Mouse (Mus musculus): Measurements from ENCODE around the gene 4930583I09Rik. TPM values are rescaled to one million over a fixed set of nuclear protein-coding genes. Genes with fewer than 3 reads are reported as not detected.

Gene 4930583I09Rik
- not detected in 2 replicates for polyA plus RNA-seq (2015; fragmentation: Nextera tagmentation; extraction: Ambion mirVana)

DNA sequence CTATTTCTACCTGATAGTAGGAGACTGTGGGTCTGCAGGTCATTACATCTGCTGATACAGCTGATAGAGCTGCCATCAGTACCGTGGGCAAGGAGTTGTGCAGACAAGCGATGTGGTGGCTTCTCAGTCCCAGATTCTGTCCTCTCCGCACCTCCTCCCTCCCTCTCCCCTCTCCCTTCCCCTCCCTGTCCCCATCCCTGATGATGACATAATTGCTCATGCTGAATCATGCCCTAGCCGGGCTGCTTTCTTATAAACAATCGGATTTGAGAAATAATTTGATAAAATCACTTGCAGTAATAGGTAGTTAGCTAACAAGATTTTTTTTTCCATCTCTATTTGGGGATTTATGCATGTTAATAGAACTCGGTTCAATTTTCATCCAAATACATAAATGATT lies at the start of gene 4930583I09Rik:
Gene 4930583I09Rik, minus strand, starts transcription at position 144 of the 400 bp plus-strand sequence.
- WGBS: 56% methylated on average over 6 of the region's 6 CpGs
- no peaks in the 10 kb centered on the region for H3K9me3 ChIP-seq (replicated peaks; ENCODE audit: control insufficient read depth, low read length)
- H3K4me2 ChIP-seq (ENCODE audit: low read depth, low read length): no peak within 1 kb of the TSS
- no peak for ATAC-seq (replicated peaks; ENCODE audit: extremely low read depth, insufficient read depth, low FRiP score)
- H3K4me3 ChIP-seq (ENCODE audit: low read length): no peak within 1 kb of the TSS
- H3K27ac ChIP-seq (ENCODE audit: low read length): no peak within 1 kb of the TSS
- no peaks in the 10 kb centered on the region for H3K27me3 ChIP-seq (ENCODE audit: control insufficient read depth, insufficient read depth, low read length)
- H3K9ac ChIP-seq (ENCODE audit: low read length): no peak within 1 kb of the TSS
- H3K36me3 ChIP-seq (ENCODE audit: control insufficient read depth, insufficient read depth): no peaks in the 10 kb centered on the region
- H3K4me1 ChIP-seq (ENCODE audit: control insufficient read depth, insufficient read depth, low read length): no peaks in the 10 kb centered on the region

DNA sequence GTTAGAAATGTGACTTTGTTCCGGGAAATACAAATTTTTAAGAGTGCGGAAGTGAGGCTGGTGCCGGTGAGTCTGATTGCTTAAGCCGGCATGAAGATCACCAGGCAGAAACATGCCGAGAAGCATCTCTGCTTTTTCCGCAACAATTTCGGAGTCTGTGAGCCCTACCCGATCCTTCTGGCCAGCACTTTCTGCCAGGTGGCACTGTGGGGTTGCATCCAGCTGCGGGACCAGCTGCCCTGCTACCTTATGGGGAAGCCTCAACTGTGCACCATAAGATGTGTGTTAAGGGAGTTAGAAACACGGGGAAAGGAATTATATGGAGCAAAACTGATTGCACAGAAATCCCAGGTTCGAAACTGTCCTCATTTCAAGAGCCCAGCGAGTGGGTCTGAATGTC lies 40.2 kb upstream of the 4930583I09Rik start:
- no peak overlapping the region for H3K4me3 ChIP-seq (ENCODE audit: low read length)
- no peaks in the 10 kb centered on the region for H3K9me3 ChIP-seq (replicated peaks; ENCODE audit: control insufficient read depth, low read length)
- H3K27me3 ChIP-seq (ENCODE audit: control insufficient read depth, insufficient read depth, low read length): no peaks in the 10 kb centered on the region; the same call in 1 of the 2 replicates
- no peak overlapping the region for H3K27ac ChIP-seq (ENCODE audit: low read length)
- no peak for ATAC-seq (replicated peaks; ENCODE audit: extremely low read depth, insufficient read depth, low FRiP score)
- WGBS: 82% methylated on average over 12 of the region's 12 CpGs
- H3K9ac ChIP-seq (ENCODE audit: low read length): no peak overlapping the region
- H3K36me3 ChIP-seq (ENCODE audit: control insufficient read depth, insufficient read depth): no peaks in the 10 kb centered on the region
- H3K4me2 ChIP-seq (ENCODE audit: low read depth, low read length): no peak overlapping the region
- no peaks in the 10 kb centered on the region for H3K4me1 ChIP-seq (ENCODE audit: control insufficient read depth, insufficient read depth, low read length)

- WGBS: 42% methylated on average over 4 of the region's 4 CpGs
Observed at GRCm38 (mm10) chr17:64873651-64874072, 37.8 kb upstream of the 4930583I09Rik start.

DNA sequence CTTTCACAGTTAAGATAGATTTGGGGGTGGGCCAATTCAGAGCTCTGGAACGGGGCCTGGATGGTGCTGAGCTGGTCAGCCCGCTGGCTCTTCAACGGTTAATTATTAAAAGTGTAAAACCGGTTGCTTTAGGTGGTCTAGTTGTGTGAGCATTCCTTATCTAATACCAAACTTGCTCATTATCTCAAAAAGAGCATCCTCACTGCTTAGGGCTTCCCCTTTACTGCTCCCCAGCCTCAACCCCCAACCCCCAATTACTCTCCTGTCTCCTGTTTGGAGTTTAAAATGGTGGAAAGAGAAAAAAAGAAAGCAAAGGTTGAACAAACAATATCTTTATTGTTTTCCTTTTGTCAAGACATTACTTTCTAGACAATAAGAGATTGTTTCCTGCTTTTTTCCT lies 27.9 kb upstream of the 4930583I09Rik start:
- Histone ChIP-seq H3K9ac (ENCODE audit: low read length) (no peak overlapping the region), H3K9me3 (replicated peaks; ENCODE audit: control insufficient read depth, low read length) (no peaks in the 10 kb centered on the region), H3K36me3 (ENCODE audit: control insufficient read depth, insufficient read depth) (no peaks in the 10 kb centered on the region), H3K4me1 (ENCODE audit: control insufficient read depth, insufficient read depth, low read length) (no peaks in the 10 kb centered on the region), H3K27me3 (ENCODE audit: control insufficient read depth, insufficient read depth, low read length) (no peaks in the 10 kb centered on the region), H3K4me3 (ENCODE audit: low read length) (no peak overlapping the region), H3K27ac (ENCODE audit: low read length) (no peak overlapping the region), H3K4me2 (ENCODE audit: low read depth, low read length) (no peak overlapping the region)
- 77% methylated on average over 4 of the region's 4 CpGs for WGBS
- ATAC-seq (replicated peaks; ENCODE audit: extremely low read depth, insufficient read depth, low FRiP score): no peak

More at GRCm38 (mm10) chr17:64873651-64874072, 37.8 kb upstream of the 4930583I09Rik start:
- Histone ChIP-seq H3K4me3 (ENCODE audit: low read length) (no peak overlapping the region), H3K27me3 (ENCODE audit: control insufficient read depth, insufficient read depth, low read length) (no peaks in the 10 kb centered on the region; the same call in 1 of the 2 replicates), H3K27ac (ENCODE audit: low read length) (no peak overlapping the region), H3K4me1 (ENCODE audit: control insufficient read depth, insufficient read depth, low read length) (no peaks in the 10 kb centered on the region), H3K9me3 (replicated peaks; ENCODE audit: control insufficient read depth, low read length) (no peaks in the 10 kb centered on the region), H3K9ac (ENCODE audit: low read length) (no peak overlapping the region), H3K4me2 (ENCODE audit: low read depth, low read length) (no peak overlapping the region), H3K36me3 (ENCODE audit: control insufficient read depth, insufficient read depth) (no peaks in the 10 kb centered on the region)
- ATAC-seq (replicated peaks; ENCODE audit: extremely low read depth, insufficient read depth, low FRiP score): no peak

- no peaks in the 10 kb centered on the region for H3K36me3 ChIP-seq (ENCODE audit: control insufficient read depth, insufficient read depth)
- no peak overlapping the region for H3K4me2 ChIP-seq (ENCODE audit: low read depth, low read length)
- no peaks in the 10 kb centered on the region for H3K4me1 ChIP-seq (ENCODE audit: control insufficient read depth, insufficient read depth, low read length)
- no peak overlapping the region for H3K27ac ChIP-seq (ENCODE audit: low read length)
- no peak overlapping the region for H3K4me3 ChIP-seq (ENCODE audit: low read length)
- WGBS: 55% methylated on average over 3 of the region's 3 CpGs
- no peaks in the 10 kb centered on the region for H3K27me3 ChIP-seq (ENCODE audit: control insufficient read depth, insufficient read depth, low read length)
- ATAC-seq (replicated peaks; ENCODE audit: extremely low read depth, insufficient read depth, low FRiP score): no peak
- no peaks in the 10 kb centered on the region; the same call in 1 of the 2 replicates for H3K9me3 ChIP-seq (replicated peaks; ENCODE audit: control insufficient read depth, low read length)
- H3K9ac ChIP-seq (ENCODE audit: low read length): no peak overlapping the region
Observed at GRCm38 (mm10) chr17:64860963-64861362, 25.1 kb upstream of the 4930583I09Rik start.

- Histone ChIP-seq H3K4me3 (ENCODE audit: low read length) (no peak overlapping the region), H3K9me3 (replicated peaks; ENCODE audit: control insufficient read depth, low read length) (no peaks in the 10 kb centered on the region; the same call in 1 of the 2 replicates), H3K27me3 (ENCODE audit: control insufficient read depth, insufficient read depth, low read length) (no peaks in the 10 kb centered on the region), H3K27ac (ENCODE audit: low read length) (no peak overlapping the region), H3K36me3 (ENCODE audit: control insufficient read depth, insufficient read depth) (no peaks in the 10 kb centered on the region), H3K9ac (ENCODE audit: low read length) (no peak overlapping the region), H3K4me1 (ENCODE audit: control insufficient read depth, insufficient read depth, low read length) (no peaks in the 10 kb centered on the region), H3K4me2 (ENCODE audit: low read depth, low read length) (no peak overlapping the region)
- ATAC-seq (replicated peaks; ENCODE audit: extremely low read depth, insufficient read depth, low FRiP score): no peak; the same call in 1 of the 2 replicates
- 67% methylated on average over 6 of the region's 6 CpGs for WGBS
Observed at GRCm38 (mm10) chr17:64858848-64859247, 23.0 kb upstream of the 4930583I09Rik start.

GRCm38 (mm10) chr17:64848031-64848430 lies 12.2 kb upstream of the 4930583I09Rik start:
- Histone ChIP-seq H3K27me3 (ENCODE audit: control insufficient read depth, insufficient read depth, low read length) (no peaks in the 10 kb centered on the region), H3K4me3 (ENCODE audit: low read length) (no peak overlapping the region), H3K9ac (ENCODE audit: low read length) (no peak overlapping the region), H3K4me2 (ENCODE audit: low read depth, low read length) (no peak overlapping the region), H3K4me1 (ENCODE audit: control insufficient read depth, insufficient read depth, low read length) (no peaks in the 10 kb centered on the region), H3K27ac (ENCODE audit: low read length) (no peak overlapping the region), H3K36me3 (ENCODE audit: control insufficient read depth, insufficient read depth) (no peaks in the 10 kb centered on the region), H3K9me3 (replicated peaks; ENCODE audit: control insufficient read depth, low read length) (no peaks in the 10 kb centered on the region)
- 70% methylated on average over 4 of the region's 4 CpGs for WGBS
- no peak for ATAC-seq (replicated peaks; ENCODE audit: extremely low read depth, insufficient read depth, low FRiP score)

DNA sequence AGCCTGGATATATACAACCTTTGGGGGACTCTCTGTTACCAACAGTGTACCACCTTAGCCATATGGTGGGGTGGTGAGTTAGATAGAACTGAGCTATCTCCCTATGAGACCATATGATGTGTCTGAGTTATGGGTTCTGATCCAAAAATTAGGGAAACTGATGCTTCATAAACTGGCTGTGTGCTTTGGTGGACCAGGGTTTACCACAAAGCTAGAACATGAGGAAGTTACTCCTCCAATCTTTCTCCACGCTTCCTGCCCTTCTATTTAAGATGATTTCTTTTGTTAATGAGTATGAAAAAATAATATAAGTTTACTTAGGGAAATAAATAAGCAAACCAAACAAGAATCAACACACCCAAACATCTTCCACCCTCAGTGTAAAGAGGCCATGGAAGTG lies 10.8 kb upstream of the 4930583I09Rik start:
- Histone ChIP-seq H3K27me3 (ENCODE audit: control insufficient read depth, insufficient read depth, low read length) (no peaks in the 10 kb centered on the region), H3K9me3 (replicated peaks; ENCODE audit: control insufficient read depth, low read length) (no peaks in the 10 kb centered on the region), H3K4me1 (ENCODE audit: control insufficient read depth, insufficient read depth, low read length) (no peaks in the 10 kb centered on the region), H3K27ac (ENCODE audit: low read length) (no peak overlapping the region), H3K9ac (ENCODE audit: low read length) (no peak overlapping the region), H3K36me3 (ENCODE audit: control insufficient read depth, insufficient read depth) (no peaks in the 10 kb centered on the region), H3K4me3 (ENCODE audit: low read length) (no peak overlapping the region), H3K4me2 (ENCODE audit: low read depth, low read length) (no peak overlapping the region)
- WGBS: 76% methylated on average over 1 of the region's 1 CpGs
- no peak for ATAC-seq (replicated peaks; ENCODE audit: extremely low read depth, insufficient read depth, low FRiP score)

DNA sequence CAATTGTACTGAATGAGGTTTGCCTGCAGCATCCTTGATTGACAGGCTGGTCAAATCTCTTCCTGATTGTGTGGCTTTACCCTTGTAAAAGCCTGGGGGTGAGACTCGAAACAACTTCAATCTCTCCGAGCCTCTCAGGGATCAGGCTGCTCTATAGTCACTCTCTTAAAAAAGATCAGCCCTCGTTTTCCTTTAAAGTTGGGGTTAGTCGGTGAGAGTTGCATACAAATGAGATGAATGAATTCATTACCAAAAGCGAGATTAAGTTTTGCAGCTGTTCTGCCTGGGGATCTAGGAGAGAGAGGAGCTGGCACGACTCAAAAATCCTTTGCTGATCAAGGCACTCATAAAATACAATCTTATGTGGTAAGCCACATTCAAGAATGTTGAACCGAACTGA lies 1.0 kb upstream of the 4930583I09Rik start:
- no peak overlapping the region for H3K9ac ChIP-seq (ENCODE audit: low read length)
- no peak overlapping the region for H3K27ac ChIP-seq (ENCODE audit: low read length)
- no peaks in the 10 kb centered on the region for H3K36me3 ChIP-seq (ENCODE audit: control insufficient read depth, insufficient read depth)
- H3K4me3 ChIP-seq (ENCODE audit: low read length): no peak overlapping the region
- 28% methylated on average over 7 of the region's 7 CpGs for WGBS
- H3K4me2 ChIP-seq (ENCODE audit: low read depth, low read length): no peak overlapping the region
- no peaks in the 10 kb centered on the region for H3K27me3 ChIP-seq (ENCODE audit: control insufficient read depth, insufficient read depth, low read length)
- no peaks in the 10 kb centered on the region for H3K4me1 ChIP-seq (ENCODE audit: control insufficient read depth, insufficient read depth, low read length)
- no peaks in the 10 kb centered on the region for H3K9me3 ChIP-seq (replicated peaks; ENCODE audit: control insufficient read depth, low read length)
- no peak for ATAC-seq (replicated peaks; ENCODE audit: extremely low read depth, insufficient read depth, low FRiP score)
